Mouse (Mus musculus) frontal cortex, postnatal 25 days (tissue): ENCODE measurements around the gene Rps6kc1.
"Not testable (repeated sequence)": the region's sequence is repeated elsewhere in the genome, so short reads cannot be mapped to it uniquely, and the experiment has no call there.

Source experiments
- DNase-seq, 2 experiments: peaks; one replicate each; pipeline ENCODE4 v3.0.0; 2022; ENCODE audit warnings: low spot score in 2 of 2

Rps6kc1 gene

GRCm38 (mm10) chr1:190911415-190912123 is at the start of gene Rps6kc1:
Rps6kc1 (minus strand) TSS chr1:190911770.
- peak; percentile 57 to 72 for DNase-seq

- no peak for DNase-seq
These were observed 47.3 kb upstream of the Rps6kc1 start for GRCm38 (mm10) chr1:190958821-190959220.

DNA sequence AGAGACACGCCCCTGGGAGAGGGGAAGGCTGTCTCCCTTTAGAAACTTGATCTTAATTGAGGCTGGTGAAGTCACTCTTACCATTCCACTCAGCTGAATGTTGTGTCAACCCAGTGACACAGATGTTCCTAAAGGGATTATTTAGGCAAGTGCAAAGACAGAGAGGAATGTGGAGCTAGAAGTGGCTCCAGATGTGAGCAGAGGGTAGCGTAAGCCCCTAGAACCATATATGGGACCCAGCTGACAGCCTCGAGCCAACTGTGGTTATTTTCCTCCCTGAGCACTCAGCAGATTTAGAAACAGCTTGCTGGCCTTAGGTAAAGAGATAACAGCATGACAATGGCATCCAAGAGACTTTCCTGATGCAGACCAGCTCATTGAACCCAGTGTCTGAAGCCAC is 41.4 kb upstream of the Rps6kc1 start:
- no peak for DNase-seq

DNA sequence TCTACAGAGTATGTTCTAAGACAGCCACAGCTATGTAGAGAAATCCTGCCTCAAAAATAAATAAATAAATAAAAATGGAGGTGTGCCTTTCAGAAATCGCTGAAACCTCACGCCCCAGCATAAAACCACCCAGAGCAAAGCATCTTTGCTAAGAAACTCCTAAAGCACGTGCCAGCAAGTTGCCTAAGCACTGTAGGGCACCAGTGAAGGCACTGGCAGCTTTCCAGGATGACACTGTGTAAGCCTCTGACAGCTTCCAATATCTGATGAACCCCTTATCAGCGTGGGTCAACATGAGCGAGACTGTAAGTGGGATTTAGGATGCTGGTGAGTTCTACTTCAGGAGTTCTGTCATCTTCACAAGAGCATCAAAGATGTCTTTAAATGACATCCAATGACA is 39.4 kb upstream of the Rps6kc1 start:
- DNase-seq = no peak

GRCm38 (mm10) chr1:190948846-190949245 is 37.3 kb upstream of the Rps6kc1 start:
- DNase-seq = no peak

DNA sequence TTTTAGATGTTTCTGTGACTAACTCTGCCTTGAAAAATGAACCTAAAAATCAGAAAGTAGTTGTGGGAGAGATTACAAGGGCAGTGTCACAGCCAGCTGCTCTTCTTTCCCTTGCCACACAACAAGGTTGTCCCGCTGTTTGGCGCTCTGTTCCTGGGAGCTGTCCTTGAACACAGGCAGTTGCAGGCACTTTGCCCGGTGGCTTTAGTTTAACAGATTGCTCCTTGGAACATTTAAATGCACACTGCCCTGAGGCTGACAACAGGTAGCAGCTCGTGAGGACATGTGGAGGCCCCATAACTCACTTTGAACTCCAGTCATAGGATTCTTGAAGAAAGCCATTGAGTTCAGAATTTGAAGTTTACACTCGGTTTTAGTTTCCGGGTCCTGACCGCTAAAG is 36.9 kb upstream of the Rps6kc1 start:
- no peak for DNase-seq

DNA sequence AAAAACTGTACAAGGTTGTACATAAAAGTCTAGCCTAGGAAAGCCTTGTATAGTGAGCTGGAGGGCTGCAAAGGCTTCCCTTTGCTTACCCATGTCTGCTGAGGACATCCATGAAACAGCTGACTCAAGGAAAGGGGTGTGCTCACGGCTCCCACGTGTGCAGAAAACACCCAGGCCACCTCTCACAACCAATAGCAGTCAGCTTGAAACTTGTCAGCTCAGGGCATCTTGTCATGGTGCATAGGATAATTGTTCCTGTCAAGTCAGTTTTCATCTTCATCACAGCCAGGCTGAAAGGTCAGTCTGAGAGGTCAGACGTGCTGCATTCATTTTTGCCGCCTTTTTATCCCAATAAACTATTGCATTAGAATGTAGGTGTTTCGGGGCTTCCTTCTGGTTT is 36.4 kb upstream of the Rps6kc1 start:
- no peak for DNase-seq

DNA sequence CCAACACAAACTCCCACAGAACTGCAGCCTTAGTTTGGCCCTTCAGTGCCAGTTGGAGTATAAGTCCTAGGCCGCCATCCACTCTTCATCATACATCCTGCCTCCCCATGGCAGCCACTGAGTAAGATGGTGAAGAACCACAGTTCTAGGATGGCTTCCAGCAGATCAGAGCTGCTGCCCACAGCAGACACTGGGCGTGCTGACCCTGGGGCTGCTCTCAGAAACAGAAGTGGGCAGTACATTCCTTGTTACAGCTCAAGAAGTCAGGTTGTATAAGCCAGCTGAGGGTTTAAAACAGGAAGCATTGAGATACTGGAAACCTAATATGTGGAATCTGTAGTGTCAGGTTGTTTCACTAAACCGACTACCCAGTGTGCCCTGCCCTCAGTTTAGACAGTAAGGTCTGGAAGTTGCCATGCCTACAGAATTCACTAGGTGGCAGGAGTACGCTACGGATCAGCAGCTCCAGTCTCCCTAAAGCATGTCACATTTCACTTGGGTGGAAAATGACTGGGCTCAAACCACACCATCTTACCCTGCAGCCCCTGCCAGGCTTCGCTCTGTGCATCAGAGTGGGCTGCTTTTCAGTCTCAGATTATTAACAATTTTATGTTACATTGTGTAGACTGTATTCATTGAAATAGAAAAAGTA is 32.7 kb upstream of the Rps6kc1 start:
- peak; percentile 57 to 71 for DNase-seq

- no peak for DNase-seq
These were observed 28.2 kb upstream of the Rps6kc1 start for GRCm38 (mm10) chr1:190939803-190940202.

GRCm38 (mm10) chr1:190930181-190930580 is 18.6 kb upstream of the Rps6kc1 start:
- no peak for DNase-seq

- peak in 1 of 2 experiments; percentile 35 for DNase-seq
These were observed 17.6 kb upstream of the Rps6kc1 start for GRCm38 (mm10) chr1:190929010-190929695.

DNA sequence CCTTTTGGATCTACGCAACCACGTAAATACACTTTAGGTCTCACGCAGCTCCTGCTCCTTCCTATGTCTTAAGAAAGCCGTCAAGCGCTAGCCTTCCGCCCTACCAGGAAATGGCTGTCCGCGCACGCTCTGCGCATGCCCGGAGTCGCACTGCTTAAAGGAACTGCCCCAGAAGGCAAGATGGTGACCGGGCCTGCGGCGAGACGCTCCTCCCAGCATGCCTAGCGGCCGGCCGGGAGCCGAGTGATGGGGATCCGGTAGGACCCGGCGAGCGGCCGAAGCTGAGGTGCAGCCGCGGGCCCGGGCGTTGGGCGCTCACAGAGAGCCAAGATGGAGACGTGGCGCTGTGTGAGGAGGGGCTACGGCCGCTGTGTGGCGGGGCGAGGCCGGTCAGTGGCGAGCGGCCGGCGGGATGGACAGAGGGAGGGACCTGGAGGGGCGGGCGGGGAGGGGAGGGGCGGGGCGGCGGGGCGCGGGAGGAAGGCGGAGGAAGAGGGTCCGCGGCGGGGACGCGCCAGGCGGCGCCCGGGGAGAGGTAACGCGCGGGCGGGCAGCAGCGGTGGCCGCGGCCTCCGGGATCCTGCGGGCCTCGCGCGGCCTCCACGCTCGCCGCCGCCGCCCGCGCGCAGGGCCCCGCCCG is 16.9 kb upstream of the Rps6kc1 start:
- peak; percentile 94 to 95 for DNase-seq

DNA sequence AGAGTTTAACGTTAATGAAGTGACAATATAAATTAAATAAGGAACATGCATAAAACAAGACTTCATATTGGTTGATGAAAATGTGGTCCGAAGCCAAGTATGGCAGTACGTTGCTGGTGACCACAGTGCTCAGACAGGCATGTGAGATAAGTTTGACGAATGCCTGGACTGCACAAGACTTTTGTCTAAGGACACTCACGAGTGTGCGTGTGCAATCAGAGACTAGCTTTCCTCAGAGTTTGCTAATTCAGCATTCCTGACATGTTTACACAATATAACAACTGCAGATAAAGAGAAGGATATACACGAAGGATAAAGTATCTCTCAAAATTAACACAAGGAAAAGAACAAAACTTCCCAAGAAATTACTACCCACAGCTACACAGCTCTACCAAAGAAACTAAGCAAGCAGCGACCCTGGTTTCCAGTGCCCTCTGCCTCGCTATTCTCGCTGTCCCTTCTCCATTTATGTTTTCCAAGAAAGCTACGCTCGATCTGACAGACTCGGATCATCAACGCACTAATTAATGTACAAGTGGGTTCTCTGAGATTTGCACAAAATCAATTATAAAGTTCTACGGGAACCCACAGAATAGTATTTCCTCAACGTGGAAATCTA is 16.3 kb upstream of the Rps6kc1 start:
- no peak for DNase-seq

GRCm38 (mm10) chr1:190927311-190927710 is 15.7 kb upstream of the Rps6kc1 start:
- no peak for DNase-seq

- not testable (repeated sequence) for DNase-seq
These were observed 13.2 kb upstream of the Rps6kc1 start, which contains the start of gene Angel2 for GRCm38 (mm10) chr1:190924812-190925211. Angel2 (plus strand) TSS chr1:190925112.

GRCm38 (mm10) chr1:190919725-190920469 is 8.3 kb upstream of the Rps6kc1 start:
- DNase-seq = no peak

DNA sequence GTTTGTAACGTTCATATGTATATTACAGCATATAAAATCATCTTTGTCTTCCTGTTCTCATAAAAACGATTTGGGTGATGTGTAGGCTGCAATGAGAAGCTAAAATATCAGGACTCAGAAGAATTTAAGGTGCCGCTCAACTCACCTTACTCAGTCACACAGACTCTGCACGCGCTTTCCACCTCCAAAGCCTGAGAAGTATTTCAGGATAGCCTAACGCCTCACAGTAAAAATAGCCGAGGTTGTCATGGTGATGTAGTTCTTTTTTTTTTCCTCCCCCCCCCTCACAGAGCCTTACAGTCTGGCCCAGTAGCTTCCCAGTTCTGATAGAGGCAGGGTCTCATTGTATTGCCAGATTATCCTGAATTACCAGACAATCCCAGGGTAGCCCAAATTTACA is 7.4 kb upstream of the Rps6kc1 start:
- no peak for DNase-seq

GRCm38 (mm10) chr1:190912623-190913022 is 1.1 kb upstream of the Rps6kc1 start:
- DNase-seq = no peak

DNA sequence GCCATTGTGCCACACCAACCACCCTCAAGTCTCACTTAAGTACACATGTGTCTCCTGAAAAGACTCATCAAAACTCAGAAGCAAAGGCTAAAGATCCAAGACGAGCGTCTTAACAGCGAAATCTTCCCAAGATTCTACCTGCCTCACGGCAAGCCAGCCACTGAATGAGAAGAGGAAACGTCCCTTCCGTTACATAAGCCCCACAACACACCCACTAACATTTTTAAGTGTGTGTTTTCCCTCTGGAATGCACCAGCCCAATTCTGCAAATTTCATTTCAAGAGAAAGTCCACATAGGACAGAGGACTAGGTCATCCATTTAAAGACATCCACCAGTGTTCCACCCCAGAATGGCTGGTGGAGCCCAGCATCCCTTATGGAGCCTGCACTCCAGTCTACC is 734 bp downstream of the Rps6kc1 start:
- no peak for DNase-seq

GRCm38 (mm10) chr1:190904714-190905113 is 6.9 kb downstream of the Rps6kc1 start:
- no peak for DNase-seq

DNA sequence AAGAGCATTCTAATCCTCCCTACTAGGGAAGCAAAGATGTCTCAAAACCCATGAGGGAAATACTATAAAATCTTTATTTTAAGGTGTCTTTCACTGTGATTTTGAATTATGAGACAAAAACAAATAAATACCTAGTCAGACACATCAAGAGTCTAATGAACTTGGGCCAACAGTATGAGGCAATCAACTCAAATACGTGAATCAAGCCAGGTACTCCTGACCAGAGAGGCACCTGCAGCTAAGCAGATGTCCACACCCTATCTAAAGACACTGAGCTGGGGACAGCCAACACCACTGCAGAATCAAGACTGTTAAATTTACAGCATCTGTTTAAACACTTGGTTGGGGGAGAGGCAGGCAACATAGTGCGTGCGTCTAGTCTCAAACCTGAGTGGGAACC is 7.4 kb downstream of the Rps6kc1 start:
- DNase-seq = no peak
